Mouse (Mus musculus) stomach, postnatal 0 days (tissue): ENCODE measurements around the gene Vangl1. TPM values are rescaled to one million over a fixed set of nuclear protein-coding genes. Genes with fewer than 3 reads are reported as not detected.

Experiments
- ATAC-seq: fragments of 200-750 bp; cut with Nextera tagmentation; 2 replicates; pipeline ENCODE4 v1.8.0; 2017; ENCODE audit not compliant: low FRiP score, low TSS enrichment
- DNase-seq: peaks from one replicate; pipeline ENCODE4 v3.0.0-alpha.2; 2016; ENCODE audit warnings: low spot score
- H3K27ac ChIP-seq: fragments of 300-500 bp; sonication (generic); replicated peaks from 2 replicates; pipeline ENCODE4 v1.5.1; 2014; ENCODE audit warnings: mild to moderate bottlenecking, control low read depth
- H3K27me3 ChIP-seq: fragments of 300-500 bp; sonication (generic); 2 replicates; pipeline ENCODE4 v1.6.1; 2014; ENCODE audit warnings: low read length; ENCODE audit not compliant: control insufficient read depth, insufficient read depth
- H3K36me3 ChIP-seq: fragments of 300-500 bp; sonication (generic); 2 replicates; pipeline ENCODE4 v1.6.1; 2014; ENCODE audit warnings: low read length, mixed read lengths; ENCODE audit not compliant: control insufficient read depth, insufficient read depth
- H3K4me1 ChIP-seq: fragments of 300-500 bp; sonication (generic); replicated peaks from 2 replicates; pipeline ENCODE4 v1.6.1; 2014; ENCODE audit warnings: antibody characterized with exemption; ENCODE audit not compliant: control insufficient read depth, insufficient read depth
- H3K4me2 ChIP-seq: fragments of 300-500 bp; sonication (generic); replicated peaks from 2 replicates; pipeline ENCODE4 v1.6.1; 2014; ENCODE audit warnings: low read depth, mild to moderate bottlenecking, control low read depth, moderate library complexity
- H3K4me3 ChIP-seq: fragments of 300-500 bp; sonication (generic); 2 replicates; pipeline ENCODE4 v1.5.1; 2014; ENCODE audit warnings: low read depth, low read length, control low read depth
- H3K9ac ChIP-seq: fragments of 300-500 bp; sonication (generic); 2 replicates; pipeline ENCODE4 v1.6.1; 2014; ENCODE audit warnings: mild to moderate bottlenecking, low read length, control low read depth, mixed read lengths
- H3K9me3 ChIP-seq: fragments of 300-500 bp; sonication (generic); 2 replicates; pipeline ENCODE4 v1.6.1; 2016; ENCODE audit warnings: low read length; ENCODE audit not compliant: control insufficient read depth
- CTCF ChIP-seq: IDR thresholded peaks from 2 replicates; pipeline ENCODE4 v1.5.1; 2016; ENCODE audit warnings: antibody characterized with exemption, low read depth, mild to moderate bottlenecking, moderate library complexity
- EP300 ChIP-seq: optimal IDR thresholded peaks from 2 replicates; pipeline ENCODE3; 2016; ENCODE audit warnings: antibody characterized with exemption
- WGBS: fragments of 180-500 bp; shearing (Covaris S2); extraction: QIAGEN DNeasy Blood & Tissue Kit; methylation state at CpG from one replicate; pipeline ENCODE4 v1.1.7; 2014; 5-methylcytosine and 5-hydroxymethylcytosine counted together
- polyA plus RNA-seq: library from polyadenylated mRNA; unstranded; fragments of >200 nt; fragmentation: Nextera tagmentation; extraction: Ambion mirVana; gene quantifications from 2 replicates; pipeline ENCODE4 v1.2.1, GENCODE M21; 2015

Gene Vangl1
- polyA plus RNA-seq, 1 experiment from 2014 or later = 14.1 TPM

- no peak for ATAC-seq
- no peak overlapping the region for H3K9ac ChIP-seq
Observed at GRCm38 (mm10) chr3:102137158-102137557, 67.3 kb downstream of the Vangl1 start.

GRCm38 (mm10) chr3:102135389-102136113 is 68.9 kb downstream of the Vangl1 start:
- H3K27me3 ChIP-seq = no peaks in the 10 kb centered on the region
- H3K9ac ChIP-seq = peak overlapping the region; percentile 43
- 0 out of 2 replicates have a peak overlapping the region, but pooled peaks have one; percentile 20 for H3K4me2 ChIP-seq
- H3K9me3 ChIP-seq = no peaks in the 10 kb centered on the region
- TF ChIP-seq EP300 (peak; percentile 78), CTCF (no peak)
- WGBS = 18% methylated on average over 10 of the region's 10 CpGs
- no peak overlapping the region for H3K4me3 ChIP-seq
- no peaks in the 10 kb centered on the region for H3K36me3 ChIP-seq
- 0 out of 2 replicates have a peak, but pooled peaks cover 2% of the 10 kb centered on the region for H3K4me1 ChIP-seq
- peak; percentile 93 for ATAC-seq
- DNase-seq = peak; percentile 87
- H3K27ac ChIP-seq = peak overlapping the region; percentile 93

More at GRCm38 (mm10) chr3:102137158-102137557, 67.3 kb downstream of the Vangl1 start:
- Histone ChIP-seq H3K4me2 (no peak overlapping the region), H3K27me3 (no peaks in the 10 kb centered on the region), H3K36me3 (no peaks in the 10 kb centered on the region), H3K9me3 (no peaks in the 10 kb centered on the region), H3K4me3 (no peak overlapping the region), H3K27ac (peak overlapping the region; percentile 93), H3K4me1 (0 out of 2 replicates have a peak, but pooled peaks cover 2% of the 10 kb centered on the region)
- WGBS = 68% methylated on average over 10 of the region's 10 CpGs
- TF ChIP-seq CTCF = no peak
- TF ChIP-seq EP300 = no peak
- no peak for DNase-seq

GRCm38 (mm10) chr3:102131627-102132324 is 72.7 kb downstream of the Vangl1 start:
- H3K36me3 ChIP-seq = no peaks in the 10 kb centered on the region
- DNase-seq = no peak
- H3K9me3 ChIP-seq = no peaks in the 10 kb centered on the region
- H3K9ac ChIP-seq = no peak overlapping the region
- 0 out of 2 replicates have a peak, but pooled peaks cover 2% of the 10 kb centered on the region for H3K4me1 ChIP-seq
- TF ChIP-seq EP300 (no peak), CTCF (no peak)
- ATAC-seq = no peak
- H3K4me2 ChIP-seq = no peak overlapping the region
- H3K27me3 ChIP-seq = no peaks in the 10 kb centered on the region
- 0 out of 2 replicates have a peak overlapping the region, but pooled peaks have one; percentile 4 for H3K27ac ChIP-seq
- WGBS = 90% methylated on average over 9 of the region's 9 CpGs
- no peak overlapping the region for H3K4me3 ChIP-seq

- Histone ChIP-seq H3K4me2 (no peak overlapping the region), H3K4me3 (no peak overlapping the region), H3K4me1 (no peaks in the 10 kb centered on the region), H3K9ac (no peak overlapping the region), H3K9me3 (no peaks in the 10 kb centered on the region), H3K36me3 (no peaks in the 10 kb centered on the region), H3K27ac (no peak overlapping the region), H3K27me3 (no peaks in the 10 kb centered on the region)
- ATAC-seq (no peak), DNase-seq (no peak)
- 58% methylated on average over 6 of the region's 6 CpGs for WGBS
- TF ChIP-seq EP300 = no peak
- peak; percentile 57 for TF ChIP-seq CTCF
Observed at GRCm38 (mm10) chr3:102130478-102130877, 74.0 kb downstream of the Vangl1 start.

- ATAC-seq = no peak
- 90% methylated on average over 2 of the region's 2 CpGs for WGBS
- no peak overlapping the region for H3K4me3 ChIP-seq
Observed at GRCm38 (mm10) chr3:102128242-102128641, 76.3 kb downstream of the Vangl1 start.

More at GRCm38 (mm10) chr3:102128242-102128641, 76.3 kb downstream of the Vangl1 start:
- no peak for DNase-seq
- no peak overlapping the region for H3K27ac ChIP-seq
- H3K9ac ChIP-seq = no peak overlapping the region
- no peak for TF ChIP-seq EP300
- no peak for TF ChIP-seq CTCF
- no peaks in the 10 kb centered on the region for H3K4me1 ChIP-seq
- no peaks in the 10 kb centered on the region for H3K36me3 ChIP-seq
- no peaks in the 10 kb centered on the region for H3K27me3 ChIP-seq
- H3K9me3 ChIP-seq = no peaks in the 10 kb centered on the region
- H3K4me2 ChIP-seq = no peak overlapping the region
